Mouse (Mus musculus): ENCODE data around the gene Tspan8.

DNA sequence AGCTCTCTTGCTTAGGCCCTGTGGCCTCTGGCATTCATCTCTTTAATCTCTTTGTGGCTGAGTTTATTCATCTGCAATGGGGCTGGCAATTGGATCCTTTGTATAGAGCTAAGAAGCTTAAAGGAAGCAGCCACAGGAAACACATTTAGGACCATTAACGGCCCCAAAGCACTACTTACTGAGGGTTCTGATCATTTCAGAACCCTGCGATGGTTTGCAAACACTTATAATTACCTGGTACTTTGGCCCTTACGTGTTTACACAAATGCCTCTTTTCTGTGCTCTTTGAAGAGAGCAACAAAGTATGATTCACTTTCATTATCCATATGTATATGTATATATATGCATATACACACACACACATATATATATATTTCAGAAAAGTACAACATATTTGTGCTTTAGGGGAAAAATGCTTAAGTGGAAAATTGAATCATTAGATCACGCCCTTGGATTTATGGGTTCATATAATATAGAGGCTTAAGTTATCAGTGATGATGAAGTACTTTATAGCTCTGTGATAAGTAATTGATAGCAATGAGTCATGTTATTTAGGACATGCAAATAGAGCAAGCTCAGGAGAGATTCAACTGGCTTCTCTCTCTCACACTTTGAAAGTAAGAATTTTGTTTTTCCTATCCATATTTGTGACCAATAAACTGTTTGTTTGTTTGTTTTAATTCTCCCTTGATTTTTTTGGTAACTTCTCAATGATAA lies 20.4 kb upstream of the Tspan8 start:
- no peak for TF ChIP-seq TAL1 (IDR thresholded peaks at IDR 0.05; ENCODE audit: low read length)
- no peak for TF ChIP-seq GATA1 (IDR thresholded peaks at IDR 0.05; ENCODE audit: low read length)

Data from erythroblast, embryonic 14.5 days (primary cell).